Mouse (Mus musculus) kidney, postnatal 0 days (tissue): ENCODE data around the gene Btf3. TPM values are rescaled to one million over a fixed set of nuclear protein-coding genes. Genes with fewer than 3 reads are reported as not detected.

ENCODE experiments used
- ATAC-seq: fragments of 200-750 bp; cut with Nextera tagmentation; replicated peaks from 2 replicates; pipeline ENCODE4 v1.8.0; 2017; ENCODE audit warnings: low read depth, moderate number of reproducible peaks, moderate TSS enrichment, moderate library complexity; ENCODE audit not compliant: low FRiP score
- DNase-seq: peaks from one replicate; pipeline ENCODE4 v3.0.0-alpha.2; 2016; ENCODE audit warnings: low spot score
- H3K27ac ChIP-seq: fragments of 300-500 bp; sonication (generic); 2 replicates; pipeline ENCODE4 v1.5.1; 2014; ENCODE audit warnings: mild to moderate bottlenecking
- H3K27me3 ChIP-seq: fragments of 300-500 bp; sonication (generic); 2 replicates; pipeline ENCODE4 v1.6.1; 2014; ENCODE audit warnings: low read length, mixed read lengths; ENCODE audit not compliant: insufficient read depth
- H3K36me3 ChIP-seq: fragments of 300-500 bp; sonication (generic); 2 replicates; pipeline ENCODE4 v1.6.1; 2014; ENCODE audit warnings: low read length, mixed read lengths; ENCODE audit not compliant: insufficient read depth
- H3K4me1 ChIP-seq: fragments of 300-500 bp; sonication (generic); replicated peaks from 2 replicates; pipeline ENCODE4 v1.6.1; 2014; ENCODE audit warnings: antibody characterized with exemption, low read length, mixed read lengths; ENCODE audit not compliant: insufficient read depth
- H3K4me2 ChIP-seq: fragments of 300-500 bp; sonication (generic); 2 replicates; pipeline ENCODE4 v1.6.1; 2014; ENCODE audit warnings: mild to moderate bottlenecking, low read length, moderate library complexity, mixed read lengths
- H3K4me3 ChIP-seq: fragments of 300-500 bp; sonication (generic); replicated peaks from 2 replicates; pipeline ENCODE4 v1.5.1; 2014; ENCODE audit warnings: low read depth, low read length
- H3K9ac ChIP-seq: fragments of 300-500 bp; sonication (generic); 2 replicates; pipeline ENCODE4 v1.6.1; 2014; ENCODE audit warnings: low read depth, low read length
- H3K9me3 ChIP-seq: fragments of 300-500 bp; sonication (generic); replicated peaks from 2 replicates; pipeline ENCODE4 v1.6.1; 2016; ENCODE audit warnings: low read length, inconsistent platforms, mixed read lengths
- CTCF ChIP-seq: IDR thresholded peaks from 2 replicates; pipeline ENCODE4 v1.5.1; 2016; ENCODE audit warnings: antibody characterized with exemption, low read depth, mild to moderate bottlenecking, moderate library complexity
- WGBS: fragments of 180-500 bp; shearing (Covaris S2); extraction: QIAGEN DNeasy Blood & Tissue Kit; methylation state at CpG from one replicate; pipeline ENCODE4 v1.1.7; 2014; 5-methylcytosine and 5-hydroxymethylcytosine counted together
- polyA plus RNA-seq: library from polyadenylated mRNA; unstranded; fragments of >200 nt; fragmentation: Nextera tagmentation; extraction: Ambion mirVana; gene quantifications from 2 replicates; pipeline ENCODE4 v1.2.1, GENCODE M21; 2015

Gene Btf3
- polyA plus RNA-seq, 1 experiment from 2014 or later, result 788 TPM

DNA sequence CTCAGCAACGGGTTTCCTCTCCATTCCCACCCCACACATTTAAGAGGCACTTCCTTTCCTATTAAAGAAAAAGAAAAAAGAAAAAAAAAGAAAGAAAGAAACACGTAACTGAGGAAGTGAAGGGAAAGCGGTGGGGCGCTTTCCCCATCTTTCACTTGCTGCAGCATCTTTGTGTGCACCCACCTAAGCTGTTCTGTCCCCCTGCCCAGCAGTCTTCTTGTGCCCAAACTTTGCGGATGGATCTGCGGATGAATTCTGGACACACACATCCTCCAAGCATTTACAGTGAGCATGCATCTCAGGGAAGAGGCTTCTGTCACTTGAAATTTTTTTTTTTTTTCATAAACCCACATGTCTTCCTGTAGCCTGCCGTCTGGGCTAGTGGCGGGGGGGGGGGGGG, 42.5 kb upstream of the Btf3 start:
- no peak overlapping the region for H3K27ac ChIP-seq
- no peaks in the 10 kb centered on the region for H3K9me3 ChIP-seq
- peak overlapping the region; percentile 43; the same call in 1 of the 2 replicates for H3K4me2 ChIP-seq
- DNase-seq (no peak), ATAC-seq (no peak)
- WGBS, result 16% methylated on average over 6 of the region's 8 CpGs
- peaks cover 65% of the 10 kb centered on the region for H3K27me3 ChIP-seq
- H3K4me3 ChIP-seq, result no peak overlapping the region
- peaks cover 6% of the 10 kb centered on the region; the same call in 1 of the 2 replicates for H3K4me1 ChIP-seq
- no peak for TF ChIP-seq CTCF
- no peaks in the 10 kb centered on the region for H3K36me3 ChIP-seq
- H3K9ac ChIP-seq, result no peak overlapping the region

- 10% methylated on average over 23 of the region's 23 CpGs for WGBS
- Histone ChIP-seq H3K27ac (0 out of 2 replicates have a peak overlapping the region, but pooled peaks have one; percentile 40), H3K9me3 (no peaks in the 10 kb centered on the region), H3K36me3 (no peaks in the 10 kb centered on the region), H3K4me3 (peak overlapping the region; percentile 18), H3K9ac (no peak overlapping the region), H3K27me3 (peaks cover 68% of the 10 kb centered on the region), H3K4me1 (peaks cover 12% of the 10 kb centered on the region; the same call in 1 of the 2 replicates), H3K4me2 (peak overlapping the region; percentile 43)
- no peak for ATAC-seq
- no peak for TF ChIP-seq CTCF
- DNase-seq, result peak; percentile 77
These were observed 41.8 kb upstream of the Btf3 start for GRCm38 (mm10) chr13:98358424-98359181.

DNA sequence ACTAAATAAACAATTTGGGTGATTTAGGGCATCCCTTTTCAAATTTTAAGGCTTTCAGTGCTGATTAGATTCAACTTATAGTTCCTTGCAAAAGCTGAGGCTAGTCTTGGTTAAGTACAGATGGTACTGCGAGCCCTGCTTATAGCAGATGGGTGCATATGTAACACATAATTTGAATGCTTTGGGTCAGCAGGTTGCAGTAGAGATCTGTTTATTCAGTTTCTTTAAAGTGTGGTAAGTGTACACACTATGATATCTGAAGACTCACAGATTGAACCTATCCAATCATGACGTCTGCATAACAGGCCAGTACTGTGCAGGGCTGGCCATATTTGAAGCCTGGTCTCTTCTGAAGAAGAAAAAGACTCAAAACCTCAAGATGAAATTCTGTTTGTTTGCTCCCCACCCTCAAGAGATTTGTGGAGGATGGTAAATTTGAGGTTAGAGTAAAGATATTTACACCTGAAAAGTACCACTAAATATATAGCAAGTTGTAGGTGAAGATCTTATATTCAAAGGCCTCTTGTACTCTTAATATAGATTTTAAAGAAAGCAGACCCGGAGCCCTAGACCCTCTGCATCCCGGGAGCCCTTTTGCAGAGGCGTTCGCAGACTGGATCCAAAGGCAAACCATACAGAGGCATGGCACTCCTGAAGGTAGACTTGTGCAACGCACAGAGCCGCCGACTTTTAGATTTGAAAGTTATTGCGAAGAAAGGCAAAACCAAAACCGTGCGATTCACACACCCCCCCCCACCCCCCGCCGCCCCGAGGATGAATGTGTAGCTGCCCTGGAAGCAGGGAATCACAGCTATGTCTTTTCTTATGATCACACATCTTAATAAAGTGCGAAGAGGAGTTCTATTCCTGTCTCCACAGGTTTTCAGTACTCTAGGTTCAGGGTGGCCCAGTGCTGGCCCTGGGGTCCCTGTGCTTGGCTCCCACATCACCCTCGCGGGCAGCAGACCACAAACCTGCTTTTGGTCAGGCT, 40.9 kb upstream of the Btf3 start:
- H3K4me1 ChIP-seq, result peaks cover 14% of the 10 kb centered on the region; the same call in 1 of the 2 replicates
- DNase-seq (no peak), ATAC-seq (no peak)
- 15% methylated on average over 18 of the region's 18 CpGs for WGBS
- no peak overlapping the region for H3K9ac ChIP-seq
- H3K4me2 ChIP-seq, result peak overlapping the region; percentile 43
- no peaks in the 10 kb centered on the region for H3K36me3 ChIP-seq
- H3K27ac ChIP-seq, result 0 out of 2 replicates have a peak overlapping the region, but pooled peaks have one; percentile 40
- H3K9me3 ChIP-seq, result no peaks in the 10 kb centered on the region
- H3K27me3 ChIP-seq, result peaks cover 67% of the 10 kb centered on the region
- peak overlapping the region; percentile 18 for H3K4me3 ChIP-seq
- TF ChIP-seq CTCF, result no peak

DNA sequence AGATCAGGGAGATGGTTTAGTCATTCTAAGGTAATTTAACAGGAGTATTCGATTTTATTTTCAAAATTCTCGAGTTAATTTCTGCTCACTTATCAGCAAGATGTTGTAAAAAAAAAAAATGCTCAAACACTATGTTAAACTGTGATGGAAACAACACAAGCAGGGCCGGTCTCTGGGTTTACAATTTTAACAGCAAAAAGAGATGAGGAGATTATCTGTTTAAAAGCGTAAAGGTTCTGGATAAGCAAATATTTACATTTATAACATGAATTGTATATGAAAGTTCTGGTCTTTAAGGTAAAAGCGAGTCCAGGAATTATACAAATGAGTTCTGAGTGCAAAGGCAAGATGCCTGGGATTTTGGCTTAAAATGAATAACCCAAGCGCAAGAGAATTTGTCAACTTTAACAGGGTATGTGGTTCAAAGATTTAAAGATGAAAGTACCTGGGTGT, 40.2 kb upstream of the Btf3 start:
- TF ChIP-seq CTCF, result no peak
- H3K4me2 ChIP-seq, result peak overlapping the region; percentile 43; the same call in 1 of the 2 replicates
- peaks cover 14% of the 10 kb centered on the region; the same call in 1 of the 2 replicates for H3K4me1 ChIP-seq

DNA sequence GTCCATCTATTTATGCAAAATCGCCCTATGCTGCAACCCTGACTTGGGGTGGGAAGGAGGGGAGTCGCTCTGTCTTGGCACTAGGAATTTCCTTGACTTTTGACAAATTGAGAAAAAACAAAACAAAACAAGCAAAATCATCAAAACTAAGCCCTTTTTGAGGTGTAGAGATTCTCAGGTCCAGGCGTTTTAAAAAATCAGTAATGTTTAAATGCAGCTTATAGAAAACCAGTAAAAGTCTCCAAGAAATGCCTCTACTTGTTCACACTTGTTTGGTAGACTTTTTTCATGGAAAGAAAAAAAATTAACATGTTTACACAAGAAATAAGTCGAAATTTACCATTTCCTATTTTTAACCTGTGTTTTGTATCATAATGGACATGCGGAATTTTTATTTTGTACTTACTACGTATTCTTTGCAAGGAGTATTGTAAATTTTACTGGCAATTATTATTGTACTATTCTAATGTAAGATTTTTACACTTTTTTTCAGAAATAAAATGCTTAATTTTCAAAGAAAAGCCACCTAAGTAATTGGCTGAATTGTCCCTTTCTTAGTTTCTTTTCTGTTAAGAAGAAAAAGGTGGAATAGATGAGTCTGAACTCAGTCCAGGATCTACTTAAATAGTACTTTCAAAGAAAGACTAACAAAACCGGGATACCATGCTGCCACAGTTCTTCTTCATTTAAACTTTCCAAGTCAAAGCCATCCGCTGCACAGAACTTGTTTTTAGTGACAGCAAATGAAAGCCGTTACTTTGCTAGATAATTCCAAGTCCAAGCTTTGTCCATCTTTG, 39.6 kb upstream of the Btf3 start:
- H3K4me2 ChIP-seq, result peak overlapping the region; percentile 85
- TF ChIP-seq CTCF, result no peak
- WGBS, result 17% methylated on average over 9 of the region's 9 CpGs
- peak overlapping the region; percentile 63 for H3K4me3 ChIP-seq
- H3K9ac ChIP-seq, result peak overlapping the region; percentile 73
- ATAC-seq (no peak), DNase-seq (no peak)
- no peaks in the 10 kb centered on the region for H3K36me3 ChIP-seq
- H3K4me1 ChIP-seq, result peaks cover 14% of the 10 kb centered on the region; the same call in 1 of the 2 replicates
- H3K9me3 ChIP-seq, result no peaks in the 10 kb centered on the region
- peaks cover 71% of the 10 kb centered on the region for H3K27me3 ChIP-seq
- 0 out of 2 replicates have a peak overlapping the region, but pooled peaks have one; percentile 75 for H3K27ac ChIP-seq

More for the DNA sequence above, 40.2 kb upstream of the Btf3 start:
- Histone ChIP-seq H3K9me3 (no peaks in the 10 kb centered on the region), H3K4me3 (peak overlapping the region; percentile 18; the same call in 1 of the 2 replicates), H3K27ac (no peak overlapping the region), H3K27me3 (peaks cover 67% of the 10 kb centered on the region), H3K9ac (no peak overlapping the region), H3K36me3 (no peaks in the 10 kb centered on the region)
- ATAC-seq, result no peak
- DNase-seq, result no peak
- 37% methylated on average over 6 of the region's 6 CpGs for WGBS
